Mouse (Mus musculus): ENCODE measurements around the gene Cntrl.
A peak's percentile ranks its signal among the peaks of the same experiment; 100 is the strongest.

Cntrl gene

GRCm38 (mm10) chr2:35131991-35132661 lies 22.8 kb downstream of the Cntrl start:
- DNase-seq, result peak; percentile 95

DNA sequence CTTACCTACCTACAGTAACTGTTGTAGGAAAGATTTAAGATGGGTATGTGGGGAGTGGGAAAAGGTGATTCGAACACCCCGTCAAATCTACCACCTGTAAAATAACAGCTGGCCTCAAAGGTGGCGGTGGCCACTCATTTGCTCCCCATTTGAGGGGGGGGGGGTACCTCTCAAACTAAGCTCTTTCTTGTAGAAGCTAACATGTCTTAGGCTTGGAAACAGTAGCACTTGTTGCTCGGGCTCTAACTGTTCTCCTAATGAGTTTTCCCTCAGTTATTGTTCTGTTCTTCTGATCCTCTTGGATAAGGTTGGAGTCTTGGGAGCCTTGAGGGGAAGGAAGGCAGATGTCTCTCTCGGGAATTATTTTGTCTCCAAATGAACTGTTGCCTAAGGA lies 23.4 kb downstream of the Cntrl start:
- DNase-seq, result no peak

- DNase-seq, result no peak
Observed at GRCm38 (mm10) chr2:35133891-35134290, 24.6 kb downstream of the Cntrl start.

- DNase-seq, result no peak
Observed at GRCm38 (mm10) chr2:35138576-35138975, 29.3 kb downstream of the Cntrl start.

GRCm38 (mm10) chr2:35141673-35142072 lies 32.4 kb downstream of the Cntrl start:
- no peak for DNase-seq

DNA sequence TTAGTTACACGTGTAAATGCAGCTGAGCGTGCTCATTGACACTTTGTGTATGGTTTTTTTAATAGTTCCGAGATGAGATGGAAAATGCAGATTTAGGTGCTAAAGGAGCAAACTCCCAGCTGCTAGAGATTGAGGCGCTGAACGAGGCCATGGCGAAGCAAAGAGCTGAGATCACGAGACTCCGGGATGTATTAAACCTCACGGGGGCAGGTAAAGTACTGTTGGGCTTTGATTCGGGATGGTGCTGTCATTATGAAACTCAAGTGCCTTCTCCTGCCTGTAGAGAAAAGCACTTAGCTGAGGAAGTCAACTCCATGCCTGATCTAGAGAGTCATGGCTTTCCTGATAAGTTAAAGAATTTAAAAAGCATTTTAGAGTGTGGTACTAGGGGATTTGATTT lies 39.5 kb downstream of the Cntrl start:
- no peak for DNase-seq

- no peak for DNase-seq
Observed at GRCm38 (mm10) chr2:35151303-35151882, 42.1 kb downstream of the Cntrl start.

DNA sequence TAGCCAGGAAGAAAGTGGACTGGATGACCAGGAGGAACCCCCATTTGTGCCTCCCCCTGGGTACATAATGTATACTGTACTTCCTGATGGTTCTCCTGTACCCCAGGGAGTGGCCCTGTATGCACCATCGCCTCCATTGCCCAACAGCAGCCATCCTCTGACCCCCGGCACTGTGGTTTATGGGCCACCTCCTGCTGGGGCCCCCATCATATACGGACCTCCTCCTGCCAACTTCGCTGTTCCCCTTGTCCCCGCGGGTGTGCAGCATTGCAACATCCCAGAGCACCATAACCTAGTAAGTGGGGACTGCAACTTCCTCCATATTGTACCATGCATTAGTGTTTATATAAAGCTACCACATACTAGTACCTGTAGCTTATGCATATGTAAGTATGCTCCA lies 43.9 kb downstream of the Cntrl start:
- no peak for DNase-seq

DNA sequence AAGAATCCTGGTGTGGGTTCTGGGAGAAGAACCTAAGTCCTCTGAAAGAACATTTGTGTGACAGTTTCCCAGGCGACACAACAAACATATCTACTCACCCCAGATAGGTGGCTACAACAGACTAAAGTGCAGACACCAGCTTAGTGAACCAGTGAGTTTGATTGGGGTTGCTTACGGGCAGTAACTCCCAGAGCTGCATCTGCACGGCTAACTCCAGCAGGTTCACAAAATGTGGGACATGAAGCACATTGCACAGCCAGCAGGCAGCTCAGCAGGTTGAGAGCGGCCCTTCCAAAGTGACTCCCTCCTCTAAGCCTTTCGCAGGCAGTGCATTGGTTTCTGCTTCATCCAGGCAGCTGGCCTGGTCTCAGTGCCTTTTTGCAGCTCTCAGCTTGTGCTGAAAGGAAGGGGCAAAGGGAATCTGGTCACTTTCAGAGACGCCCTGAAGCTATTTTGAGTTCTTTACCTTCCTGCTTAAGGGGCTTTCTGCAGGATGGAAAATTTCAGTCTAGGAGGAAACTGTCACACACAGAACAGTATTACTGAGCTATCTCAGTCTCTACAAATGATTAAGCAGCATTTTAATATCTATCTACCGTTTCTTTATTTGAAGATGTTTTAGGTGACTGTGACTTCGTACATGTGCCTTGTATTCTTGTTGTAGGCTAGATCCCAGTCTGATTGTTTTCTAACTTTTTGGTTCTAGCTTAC lies 44.7 kb downstream of the Cntrl start:
- no peak for DNase-seq

GRCm38 (mm10) chr2:35156985-35157384 lies 47.7 kb downstream of the Cntrl start:
- no peak for DNase-seq

DNA sequence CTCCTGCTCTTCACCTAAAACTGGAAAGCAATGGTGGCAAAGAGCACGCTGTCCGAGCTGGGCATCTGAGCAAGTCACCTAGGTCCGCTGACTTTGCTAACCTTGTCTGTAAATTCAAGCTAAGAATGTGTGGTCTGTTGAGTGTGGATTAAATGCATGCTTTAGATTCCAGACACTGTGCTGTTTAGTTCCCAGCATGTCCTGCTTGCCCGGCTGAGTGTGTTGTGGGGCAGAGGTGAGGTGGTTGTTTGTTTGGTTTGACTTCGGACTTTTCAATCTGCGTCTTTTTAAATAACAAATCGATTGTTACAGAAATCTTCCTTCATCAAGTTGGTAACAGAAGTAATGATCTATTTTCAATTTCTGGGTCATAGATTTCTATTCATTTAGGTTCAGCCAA lies 48.5 kb downstream of the Cntrl start:
- DNase-seq, result no peak

DNA sequence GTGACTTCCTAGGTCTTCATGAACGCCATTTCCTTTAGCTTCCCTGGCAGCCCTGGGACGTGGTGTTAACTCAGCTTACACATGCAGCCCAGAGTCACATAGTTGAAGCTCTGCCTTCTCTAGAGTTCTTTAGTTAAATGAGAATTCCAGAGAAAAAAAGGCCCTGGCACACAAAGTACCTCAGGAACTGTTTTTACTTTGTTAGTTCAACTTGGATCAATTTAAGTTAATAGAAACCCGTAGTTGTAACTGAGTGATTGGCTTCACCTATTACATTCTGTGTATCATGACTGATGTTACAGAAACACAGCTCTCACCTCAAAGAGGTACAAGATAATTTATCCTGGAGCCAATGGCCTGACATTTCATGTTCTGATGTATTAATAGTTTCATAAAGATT lies 49.1 kb downstream of the Cntrl start:
- no peak for DNase-seq

- no peak for DNase-seq
Observed at GRCm38 (mm10) chr2:35160206-35160605, 50.9 kb downstream of the Cntrl start.

GRCm38 (mm10) chr2:35161846-35162488 lies 52.7 kb downstream of the Cntrl start:
- DNase-seq, result no peak

- no peak for DNase-seq
Observed at GRCm38 (mm10) chr2:35163396-35163795, 54.1 kb downstream of the Cntrl start.

GRCm38 (mm10) chr2:35165416-35165815 lies 56.1 kb downstream of the Cntrl start:
- no peak for DNase-seq

- no peak for DNase-seq
Observed at GRCm38 (mm10) chr2:35166816-35167215, 57.5 kb downstream of the Cntrl start.

- no peak for DNase-seq
Observed at GRCm38 (mm10) chr2:35169452-35169851, 60.2 kb downstream of the Cntrl start.

- DNase-seq, result no peak
Observed at GRCm38 (mm10) chr2:35171341-35171861, 62.1 kb downstream of the Cntrl start.

DNA sequence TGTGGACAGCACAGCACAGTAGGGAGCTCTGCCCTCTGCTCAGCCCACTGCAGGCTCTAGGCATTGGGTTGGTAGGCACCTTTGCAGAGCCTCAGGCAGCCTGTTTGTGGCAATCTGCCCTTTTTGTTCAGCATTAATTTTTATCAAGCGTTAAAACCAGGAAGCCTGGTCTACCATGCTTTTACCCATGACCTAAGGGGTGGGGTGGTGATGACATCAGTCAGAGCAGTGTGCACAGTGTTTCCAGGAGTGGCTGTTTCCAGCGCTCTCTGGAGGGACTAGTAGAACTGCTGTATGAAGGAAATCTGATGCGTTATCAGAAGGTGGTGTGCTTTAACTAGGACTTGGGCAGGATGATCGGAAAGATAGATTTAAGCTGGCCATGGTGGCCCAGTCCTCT lies 63.0 kb downstream of the Cntrl start:
- no peak for DNase-seq

DNA sequence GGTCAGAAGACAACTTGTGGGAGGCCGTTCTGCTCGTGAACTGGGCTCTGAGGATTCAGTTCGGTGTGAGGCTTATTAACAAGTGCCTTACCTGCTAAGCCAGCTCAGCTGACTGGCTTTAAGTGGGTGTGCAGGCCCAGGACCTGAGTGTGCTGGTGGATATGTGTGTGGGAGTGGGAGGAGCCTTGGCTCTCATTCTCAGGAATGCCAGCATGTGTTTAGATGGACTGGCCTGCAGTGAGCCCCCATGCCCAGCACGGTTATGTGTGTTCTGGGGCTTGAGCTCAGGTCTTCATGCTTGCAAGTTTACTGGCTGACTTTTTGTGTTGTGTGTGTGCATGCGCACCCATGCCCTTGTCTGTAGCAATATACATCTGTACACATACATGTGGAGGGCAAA lies 64.4 kb downstream of the Cntrl start:
- DNase-seq, result no peak

DNA sequence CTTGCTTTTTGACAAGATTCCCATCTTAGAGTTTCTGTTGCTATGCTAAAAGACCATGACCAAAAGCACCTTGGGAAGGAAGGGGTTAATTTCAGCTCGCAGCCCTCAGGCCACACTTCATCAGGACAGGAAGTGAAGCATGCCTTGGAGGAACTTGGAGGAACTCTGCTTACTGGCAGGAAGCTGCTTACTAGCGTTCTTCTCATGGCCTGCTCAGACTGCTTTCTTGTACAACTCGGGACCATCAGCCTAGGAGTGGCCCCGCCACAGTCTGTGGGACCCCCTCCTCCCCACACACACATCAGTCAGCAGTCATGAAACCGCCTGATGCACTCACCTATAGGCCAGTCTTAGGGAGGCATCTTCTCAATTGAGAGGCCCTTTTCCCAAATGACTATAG lies 64.8 kb downstream of the Cntrl start:
- DNase-seq, result no peak

DNA sequence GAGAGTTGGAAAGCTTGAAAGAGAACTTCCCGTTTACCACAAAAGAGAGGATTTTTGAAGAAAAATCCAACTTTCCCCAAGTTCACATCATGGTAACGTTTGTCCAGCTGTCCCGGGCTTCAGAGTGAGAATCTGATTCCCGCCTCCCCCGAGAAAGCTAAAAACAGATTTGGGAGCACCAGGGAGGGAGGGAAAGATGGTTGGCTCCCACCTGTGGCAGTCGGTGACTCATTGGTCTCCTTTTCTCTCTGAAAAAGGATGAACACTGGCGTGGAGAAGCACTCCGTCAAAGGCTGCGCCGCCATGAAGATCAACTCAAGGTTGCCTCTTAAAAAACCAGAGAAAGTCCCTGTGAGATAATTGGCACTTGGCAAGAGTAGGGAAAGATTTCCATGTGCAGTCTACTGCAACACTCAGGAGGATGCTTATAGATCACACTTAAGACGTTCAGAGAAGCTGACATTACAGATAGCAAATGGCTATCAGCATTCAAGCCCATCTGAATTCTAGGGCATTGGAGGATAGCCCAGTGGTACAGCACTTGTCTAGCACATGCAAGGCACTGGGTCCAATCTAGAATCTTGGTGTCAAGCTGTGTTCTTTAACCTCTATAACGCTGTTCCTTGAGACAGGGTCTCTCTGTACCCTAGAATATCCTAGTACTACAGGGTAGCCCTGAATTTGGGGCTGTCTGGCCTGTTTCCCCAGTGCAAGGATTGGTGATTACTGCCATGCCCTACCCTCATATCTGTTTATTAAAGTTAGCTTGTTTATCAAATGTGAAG lies 66.2 kb downstream of the Cntrl start:
- DNase-seq, result no peak

Measured in cerebellum, postnatal 14 days (tissue).